Comparison of ENCODE assay signal across 8 mouse cellular contexts in genomic region chr6:97278014-97278787, GRCm38 (mm10). TPM values are rescaled to one million over a fixed set of nuclear protein-coding genes. Genes with fewer than 3 reads are reported as not detected.
DNase-seq lines count a peak whose midpoint lies in the region; ATAC-seq and TF ChIP-seq lines count a peak whose summit lies in the region.

No protein-coding gene starts in this region.

- H3K79me2 ChIP-seq in MEL (ENCODE audit: control insufficient read depth, insufficient read depth, low read length, poor library complexity) = no peaks in the 10 kb centered on the region

- H3K9ac ChIP-seq in MEL (ENCODE audit: control insufficient read depth, low read depth, low read length, poor library complexity, severe bottlenecking) = peak overlapping the region; percentile 47
- no peak overlapping the region for H3K9ac ChIP-seq in hindbrain, embryonic 11.5 days (ENCODE audit: low read depth, low read length)
- H3K9ac ChIP-seq in lung, postnatal 0 days (replicated peaks; ENCODE audit: low read depth) = peak overlapping the region; percentile 29; the same call in 1 of the 2 replicates

- peak overlapping the region; percentile 45 to 53 for H3K4me3 ChIP-seq in MEL (ENCODE audit: control insufficient read depth in 1 of 2, insufficient read depth in 1 of 2, low read depth in 2 of 2, low read length in 2 of 2)
- H3K4me3 ChIP-seq in cerebellum, adult 2 months (replicated peaks; ENCODE audit: insufficient read depth, low read depth, low read length) = peak overlapping the region; percentile 46
- H3K4me3 ChIP-seq in hindbrain, embryonic 11.5 days (ENCODE audit: low read depth, low read length) = peak overlapping the region; percentile 1; the same call in 1 of the 2 replicates
- peak overlapping the region; percentile 28 for H3K4me3 ChIP-seq in lung, postnatal 0 days (ENCODE audit: low read depth, low read length)

- no peaks in the 10 kb centered on the region; a peak in 1 of 4 replicates for H3K27me3 ChIP-seq in MEL (ENCODE audit: control insufficient read depth in 1 of 2, insufficient read depth in 2 of 2, low read length in 2 of 2)
- no peaks in the 10 kb centered on the region for H3K27me3 ChIP-seq in cerebellum, adult 2 months (ENCODE audit: control insufficient read depth, insufficient read depth, low read length)
- no peaks in the 10 kb centered on the region for H3K27me3 ChIP-seq in hindbrain, embryonic 11.5 days (ENCODE audit: control insufficient read depth, insufficient read depth, low read length)
- no peaks in the 10 kb centered on the region for H3K27me3 ChIP-seq in lung, postnatal 0 days (replicated peaks; ENCODE audit: insufficient read depth, low read length)

- TF ChIP-seq RAD21 in MEL (IDR thresholded peaks at IDR 0.05; ENCODE audit: low read depth, low read length) = peak; percentile 80

- peak overlapping the region; percentile 22; the same call in 1 of the 2 replicates for H3K4me2 ChIP-seq in hindbrain, embryonic 11.5 days (replicated peaks; ENCODE audit: low read depth, low read length)
- H3K4me2 ChIP-seq in lung, postnatal 0 days (replicated peaks; ENCODE audit: low read depth, low read length) = peak overlapping the region; percentile 60

- peak; percentile 76 for DNase-seq in MEL (ENCODE audit: low read depth, low spot score)
- peak; percentile 72 to 79 for DNase-seq in cerebellum, adult 2 months
- DNase-seq in hindbrain, embryonic 11.5 days (ENCODE audit: low spot score) = peak; percentile 80
- peak; percentile 78 to 85 for DNase-seq in layer of hippocampus, postnatal 10 days (ENCODE audit: low spot score in 2 of 2)
- DNase-seq in lung, postnatal 0 days (ENCODE audit: low spot score) = peak; percentile 92
- DNase-seq in ovary, postnatal 14 days (ENCODE audit: low spot score) = peak; percentile 75
- DNase-seq in thymus, postnatal 10 days (ENCODE audit: low spot score in 2 of 2) = peak; percentile 52 to 74

- WGBS in cerebellum, adult 2 months = 5% methylated on average over 19 of the region's 19 CpGs
- 2% methylated on average over 19 of the region's 19 CpGs for WGBS in hindbrain, embryonic 11.5 days
- 6% methylated on average over 19 of the region's 19 CpGs for WGBS in lung, postnatal 0 days

- peak; percentile 77 to 81 (median 80) for TF ChIP-seq CTCF in MEL (IDR thresholded peaks at IDR 0.05 in 2 of 3, conservative IDR thresholded peaks at IDR 0.05 in 1 of 3; ENCODE audit: control insufficient read depth in 1 of 3, insufficient read depth in 1 of 3, low read depth in 2 of 3, low read length in 3 of 3, poor library complexity in 1 of 3, severe bottlenecking in 1 of 3)
- TF ChIP-seq CTCF in cerebellum, adult 2 months (IDR thresholded peaks at IDR 0.05; ENCODE audit: borderline replicate concordance, insufficient read depth, low read depth, low read length) = peak; percentile 86
- TF ChIP-seq CTCF in lung, postnatal 0 days (IDR thresholded peaks at IDR 0.05) = peak; percentile 88

- no peaks in the 10 kb centered on the region for H3K9me3 ChIP-seq in MEL (replicated peaks; ENCODE audit: insufficient read depth, low read length)
- H3K9me3 ChIP-seq in hindbrain, embryonic 11.5 days (ENCODE audit: control insufficient read depth, low read length) = no peaks in the 10 kb centered on the region
- no peaks in the 10 kb centered on the region for H3K9me3 ChIP-seq in lung, postnatal 0 days (ENCODE audit: low read length)

- TF ChIP-seq POLR2A in MEL (IDR thresholded peaks at IDR 0.05; ENCODE audit: control insufficient read depth in 1 of 2, insufficient read depth in 1 of 2, low read depth in 1 of 2, low read length in 2 of 2, poor library complexity in 1 of 2) = no peak; a peak in 1 of 4 replicates
- TF ChIP-seq POLR2A in cerebellum, adult 2 months (IDR thresholded peaks at IDR 0.05; ENCODE audit: borderline replicate concordance, insufficient read depth, low read length) = no peak

- ATAC-seq in frontal cortex, adult (ENCODE audit: low TSS enrichment) = peak; percentile 97
- ATAC-seq in hindbrain, embryonic 11.5 days (ENCODE audit: low FRiP score) = peak; percentile 65
- peak; percentile 75 for ATAC-seq in lung, postnatal 0 days

- H3K36me3 ChIP-seq in MEL (ENCODE audit: control insufficient read depth in 1 of 2, insufficient read depth in 2 of 2, low read length in 2 of 2) = no peaks in the 10 kb centered on the region
- no peaks in the 10 kb centered on the region for H3K36me3 ChIP-seq in hindbrain, embryonic 11.5 days (ENCODE audit: control insufficient read depth, insufficient read depth, low read length)
- no peaks in the 10 kb centered on the region for H3K36me3 ChIP-seq in lung, postnatal 0 days (ENCODE audit: insufficient read depth, low read length)

- H3K27ac ChIP-seq in MEL (ENCODE audit: control insufficient read depth, low read depth, low read length) = no peak overlapping the region
- no peak overlapping the region for H3K27ac ChIP-seq in cerebellum, adult 2 months (ENCODE audit: insufficient read depth, low read length)
- H3K27ac ChIP-seq in hindbrain, embryonic 11.5 days (ENCODE audit: low read depth, low read length) = no peak overlapping the region
- H3K27ac ChIP-seq in lung, postnatal 0 days (ENCODE audit: low read length) = peak overlapping the region; percentile 54; the same call in 1 of the 2 replicates

- no peaks in the 10 kb centered on the region for H3K4me1 ChIP-seq in MEL (ENCODE audit: control insufficient read depth in 1 of 2, insufficient read depth in 2 of 2, low read length in 2 of 2)
- H3K4me1 ChIP-seq in cerebellum, adult 2 months (ENCODE audit: control insufficient read depth, insufficient read depth, low read length) = peaks cover 3% of the 10 kb centered on the region; the same call in 1 of the 2 replicates
- no peaks in the 10 kb centered on the region for H3K4me1 ChIP-seq in hindbrain, embryonic 11.5 days (replicated peaks; ENCODE audit: control insufficient read depth, insufficient read depth, low read length)
- 0 out of 2 replicates have a peak, but pooled peaks cover 3% of the 10 kb centered on the region for H3K4me1 ChIP-seq in lung, postnatal 0 days (ENCODE audit: insufficient read depth, low read depth, low read length)

- TF ChIP-seq EP300 in MEL (IDR thresholded peaks at IDR 0.05; ENCODE audit: low read depth in 1 of 2, low read length in 2 of 2) = no peak
- TF ChIP-seq EP300 in lung, postnatal 0 days (IDR thresholded peaks at IDR 0.05) = 0 out of 2 replicates have a peak, but pooled peaks have one; percentile 38

TF ChIP-seq in MEL, 35 proteins besides CTCF, POLR2A, EP300 and RAD21:
- TF ChIP-seq MAX (IDR thresholded peaks at IDR 0.05; ENCODE audit: low read length) (no peak), ZKSCAN1 (IDR thresholded peaks at IDR 0.05; ENCODE audit: low read depth, low read length) (no peak), SMC3 (IDR thresholded peaks at IDR 0.05; ENCODE audit: low read depth, low read length) (peak; percentile 70), GABPA (IDR thresholded peaks at IDR 0.05; ENCODE audit: low read depth, low read length) (no peak), ZC3H11A (IDR thresholded peaks at IDR 0.05; ENCODE audit: low read depth, low read length) (peak; percentile 69)

RNA-seq across cellular contexts. Expression of gene Lmod3, which starts 25.6 kb away (rescaled TPM):
- total RNA-seq in MEL (2012; rRNA removed) = not detected in 2 replicates
- polyA plus RNA-seq in MEL (2012; ENCODE audit: insufficient read depth in 1 of 2, insufficient read length in 2 of 2, low read depth in 1 of 2, low replicate concordance in 2 of 2, missing spikeins in 1 of 2) = not detected
- polyA plus RNA-seq in cerebellum, adult 2 months (2012; rRNA removed) = 0.06 and 0.08 TPM in 2 replicates
- 0.42 and 0.66 TPM in 2 replicates for polyA plus RNA-seq in hindbrain, embryonic 11.5 days (2014; fragmentation: Nextera tagmentation; extraction: Ambion mirVana)
- under 1 TPM in 1 of 2 experiments, not detected in 1; 0.16 TPM for total RNA-seq in layer of hippocampus, postnatal 10 days (2021)
- polyA plus RNA-seq in lung, postnatal 0 days (2015; fragmentation: Nextera tagmentation; extraction: Ambion mirVana) = 0.24 and 0.31 TPM in 2 replicates
